Mouse (Mus musculus) heart, adult 2 months (tissue): ENCODE data around the gene Amz1. TPM values are rescaled to one million over a fixed set of nuclear protein-coding genes. Genes with fewer than 3 reads are reported as not detected.
A peak's percentile ranks its signal among the peaks of the same experiment; 100 is the strongest.

Experiments used
- DNase-seq, 2 experiments: peaks; one replicate each; pipeline ENCODE4 v3.0.0; 2021
- H3K27ac ChIP-seq: fragments of 200-600 bp; 2 replicates; pipeline ENCODE4 v1.8.1; 2022
- H3K27me3 ChIP-seq: fragments of 200-500 bp; 2 replicates; pipeline ENCODE4 v1.6.1; 2012; ENCODE audit warnings: mild to moderate bottlenecking, low read length, inconsistent platforms, mixed read lengths; ENCODE audit not compliant: control insufficient read depth, insufficient read depth
- H3K36me3 ChIP-seq: fragments of 200-500 bp; 2 replicates; pipeline ENCODE4 v1.6.1; 2012; ENCODE audit warnings: low read length, inconsistent platforms; ENCODE audit not compliant: control insufficient read depth, insufficient read depth
- H3K4me1 ChIP-seq: fragments of 200-500 bp; 2 replicates; pipeline ENCODE4 v1.6.1; 2011; ENCODE audit warnings: low read length; ENCODE audit not compliant: control insufficient read depth, insufficient read depth
- H3K4me3 ChIP-seq: fragments of 200-600 bp; 2 replicates; pipeline ENCODE4 v1.8.1; 2022
- H3K79me2 ChIP-seq: fragments of 200-500 bp; replicated peaks from 2 replicates; pipeline ENCODE4 v1.6.1; 2012; ENCODE audit warnings: mild to moderate bottlenecking, inconsistent platforms, low read length, moderate library complexity, mixed read lengths; ENCODE audit not compliant: control insufficient read depth, insufficient read depth
- H3K9ac ChIP-seq: fragments of 200-500 bp; 2 replicates; pipeline ENCODE4 v1.6.1; 2012; ENCODE audit warnings: low read depth, mild to moderate bottlenecking, control low read depth, inconsistent platforms, low read length, mixed read lengths
- CTCF ChIP-seq: fragments of 200-600 bp; IDR thresholded peaks from 2 replicates; pipeline ENCODE4 v1.8.1; 2022; ENCODE audit warnings: antibody characterized with exemption, mild to moderate bottlenecking, moderate library complexity
- EP300 ChIP-seq: fragments of 200-500 bp; IDR thresholded peaks from 2 replicates; pipeline ENCODE4 v1.6.1; 2011; ENCODE audit warnings: low read depth, low read length, control low read depth; ENCODE audit not compliant: insufficient read depth
- POLR2A ChIP-seq: fragments of 200-500 bp; IDR thresholded peaks from 2 replicates; pipeline ENCODE4 v1.6.1; 2011; ENCODE audit warnings: mild to moderate bottlenecking, low read depth, low read length, control low read depth; ENCODE audit not compliant: insufficient read depth
- WGBS: fragments of 180-500 bp; shearing (Covaris S2); methylation state at CpG from one replicate; pipeline ENCODE4 v1.1.7; 2018; 5-methylcytosine and 5-hydroxymethylcytosine counted together
- intact Hi-C: fragments of 180-260 bp; cut with DNase I; formaldehyde crosslinking; loops from one replicate; pipeline ENCODE4 v1.15.1; 2025
- polyA plus RNA-seq: library from polyadenylated mRNA; depleted of rRNA; stranded (reverse); fragments of >200 nt; gene quantifications from 2 replicates; pipeline ENCODE4 v1.2.3, GENCODE M21; 2012
- total RNA-seq, 2 experiments: library from RNA; stranded (reverse); gene quantifications; 2 replicates each; pipeline ENCODE4 v1.2.3; 2021

Amz1 gene
- total and polyA plus RNA-seq, 3 experiments: 0.31 to 0.98 (median 0.48) TPM

- peaks cover 5% of the 10 kb centered on the region; the same call in 1 of the 2 replicates for H3K79me2 ChIP-seq
- WGBS: 37% methylated on average over 9 of the region's 9 CpGs
- TF ChIP-seq CTCF (no peak), EP300 (no peak), POLR2A (no peak)
- peaks cover 19% of the 10 kb centered on the region for H3K4me1 ChIP-seq
- H3K36me3 ChIP-seq: peaks cover 12% of the 10 kb centered on the region
- H3K27ac ChIP-seq: peak overlapping the region; percentile 30; the same call in 1 of the 2 replicates
- intact Hi-C loops: no loop called here
- H3K27me3 ChIP-seq: no peaks in the 10 kb centered on the region
- no peak for DNase-seq
- H3K9ac ChIP-seq: no peak overlapping the region
- H3K4me3 ChIP-seq: no peak overlapping the region
Observed at GRCm38 (mm10) chr5:140776968-140777367, 53.0 kb downstream of the Amz1 start.

- DNase-seq: no peak
- Histone ChIP-seq H3K27ac (peak overlapping the region; percentile 59), H3K27me3 (no peaks in the 10 kb centered on the region), H3K4me3 (no peak overlapping the region), H3K79me2 (peaks cover 3% of the 10 kb centered on the region), H3K4me1 (peaks cover 20% of the 10 kb centered on the region), H3K9ac (no peak overlapping the region), H3K36me3 (peaks cover 19% of the 10 kb centered on the region)
- intact Hi-C loops: no loop called here
- 67% methylated on average over 5 of the region's 5 CpGs for WGBS
- no peak for TF ChIP-seq CTCF
- TF ChIP-seq POLR2A: no peak
- TF ChIP-seq EP300: no peak
Observed at GRCm38 (mm10) chr5:140781122-140781521, 57.2 kb downstream of the Amz1 start.

- H3K27me3 ChIP-seq: no peaks in the 10 kb centered on the region
- peak overlapping the region; percentile 59 for H3K27ac ChIP-seq
- intact Hi-C loops: no loop called here
- peaks cover 17% of the 10 kb centered on the region for H3K4me1 ChIP-seq
- H3K79me2 ChIP-seq: peaks cover 1% of the 10 kb centered on the region
- DNase-seq: no peak
- H3K36me3 ChIP-seq: peaks cover 11% of the 10 kb centered on the region
- no peak overlapping the region for H3K4me3 ChIP-seq
- WGBS: 56% methylated on average over 8 of the region's 8 CpGs
- no peak overlapping the region for H3K9ac ChIP-seq
- TF ChIP-seq CTCF (no peak), EP300 (no peak), POLR2A (no peak)
Observed at GRCm38 (mm10) chr5:140781886-140782572, 58.1 kb downstream of the Amz1 start.

DNA sequence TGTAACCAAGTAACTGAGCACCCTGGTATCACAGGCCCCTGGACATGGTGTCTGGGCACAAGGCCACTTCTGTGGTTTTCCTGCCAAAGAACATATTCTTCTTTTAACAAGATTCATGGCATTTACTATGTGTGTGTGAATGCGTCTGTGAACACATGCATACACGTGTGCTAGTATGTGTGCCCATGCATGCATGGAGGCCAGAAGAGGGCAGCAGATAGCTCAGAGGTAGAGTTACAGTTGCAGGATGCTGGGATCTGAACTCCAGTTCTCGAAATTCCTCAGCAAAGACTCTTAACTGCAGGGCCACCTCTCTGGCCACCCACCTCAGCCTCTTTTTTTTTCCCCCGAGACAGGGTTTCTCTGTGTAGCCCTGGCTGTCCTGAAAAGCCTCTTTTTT is 59.6 kb downstream of the Amz1 start:
- peaks cover 12% of the 10 kb centered on the region for H3K36me3 ChIP-seq
- no peak overlapping the region for H3K4me3 ChIP-seq
- intact Hi-C loops: no loop called here
- peaks cover 19% of the 10 kb centered on the region for H3K4me1 ChIP-seq
- H3K79me2 ChIP-seq: peaks cover 3% of the 10 kb centered on the region
- H3K9ac ChIP-seq: no peak overlapping the region
- no peaks in the 10 kb centered on the region for H3K27me3 ChIP-seq
- WGBS: 93% methylated on average over 4 of the region's 4 CpGs
- H3K27ac ChIP-seq: no peak overlapping the region
- DNase-seq: no peak
- TF ChIP-seq EP300 (no peak), POLR2A (no peak), CTCF (peak; percentile 37)

GRCm38 (mm10) chr5:140784288-140784687 is 60.4 kb downstream of the Amz1 start:
- H3K4me1 ChIP-seq: peaks cover 22% of the 10 kb centered on the region
- H3K27ac ChIP-seq: no peak overlapping the region; the same call in 1 of the 2 replicates
- no peak for DNase-seq
- H3K4me3 ChIP-seq: no peak overlapping the region
- peaks cover 18% of the 10 kb centered on the region for H3K36me3 ChIP-seq
- intact Hi-C loops: no loop called here
- no peaks in the 10 kb centered on the region for H3K27me3 ChIP-seq
- TF ChIP-seq POLR2A (no peak), CTCF (no peak)
- peaks cover 3% of the 10 kb centered on the region for H3K79me2 ChIP-seq
- H3K9ac ChIP-seq: no peak overlapping the region
- 84% methylated on average over 6 of the region's 6 CpGs for WGBS

DNA sequence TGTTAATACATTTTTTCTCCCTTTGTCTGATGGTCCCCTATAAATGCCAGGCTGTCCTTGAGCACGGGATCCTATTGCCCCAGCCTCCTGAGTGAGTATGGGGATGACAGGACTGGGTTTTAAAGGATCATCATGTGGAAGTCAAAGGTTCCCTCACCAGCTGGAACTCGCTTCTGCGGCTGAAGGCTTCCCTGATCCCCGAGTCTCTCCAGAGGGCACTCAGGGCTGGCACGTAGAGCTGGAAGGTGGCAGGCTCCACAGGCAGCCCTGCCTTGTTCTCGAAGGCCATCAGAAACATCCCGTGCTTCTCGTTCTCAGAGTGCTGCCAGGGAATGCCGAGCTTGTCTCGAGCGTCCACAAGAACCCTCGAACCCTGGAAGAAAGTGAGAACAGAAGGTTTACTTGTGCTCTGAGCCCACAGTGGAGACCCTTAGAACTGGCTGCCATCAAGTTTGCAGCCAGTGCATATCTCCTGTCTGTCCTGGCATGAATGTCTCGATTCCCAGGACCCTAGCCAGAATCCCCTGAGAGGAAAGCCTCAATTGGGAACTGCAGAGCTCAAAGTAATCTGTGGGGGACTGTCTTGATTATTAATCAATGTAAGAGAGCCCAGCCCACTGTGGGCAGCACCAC is 61.4 kb downstream of the Amz1 start:
- Histone ChIP-seq H3K4me1 (peaks cover 24% of the 10 kb centered on the region), H3K27me3 (no peaks in the 10 kb centered on the region), H3K79me2 (peaks cover 3% of the 10 kb centered on the region), H3K36me3 (peaks cover 20% of the 10 kb centered on the region), H3K27ac (peak overlapping the region; percentile 49), H3K4me3 (no peak overlapping the region), H3K9ac (peak overlapping the region; percentile 19; the same call in 1 of the 2 replicates)
- TF ChIP-seq POLR2A: no peak
- 0 out of 2 replicates have a peak, but pooled peaks have one; percentile 48 for TF ChIP-seq EP300
- 69% methylated on average over 13 of the region's 13 CpGs for WGBS
- intact Hi-C loops: no loop called here
- DNase-seq: peak in 1 of 2 experiments; percentile 52
